Mouse (Mus musculus) liver, embryonic 11.5 days (tissue): ENCODE measurements around the gene Rngtt. TPM values are rescaled to one million over a fixed set of nuclear protein-coding genes. Genes with fewer than 3 reads are reported as not detected.
"Not testable (repeated sequence)": the region's sequence is repeated elsewhere in the genome, so short reads cannot be mapped to it uniquely, and the experiment has no call there.

Experiments used
- ATAC-seq: fragments of 200-750 bp; cut with Nextera tagmentation; replicated peaks from 2 replicates; pipeline ENCODE4 v1.8.0; 2017; ENCODE audit warnings: moderate number of reproducible peaks, mild to moderate bottlenecking, moderate TSS enrichment, moderate library complexity; ENCODE audit not compliant: low FRiP score
- DNase-seq: peaks from one replicate; pipeline ENCODE4 v3.0.0-alpha.2; 2017; ENCODE audit warnings: low spot score
- H3K27ac ChIP-seq: fragments of 300-500 bp; sonication (generic); 2 replicates; pipeline ENCODE4 v1.5.1; 2014; ENCODE audit warnings: mild to moderate bottlenecking, low read depth, low read length, control low read depth
- H3K27me3 ChIP-seq: fragments of 300-500 bp; sonication (generic); replicated peaks from 2 replicates; pipeline ENCODE4 v1.6.1; 2014; ENCODE audit warnings: low read length, mixed read lengths; ENCODE audit not compliant: control insufficient read depth, insufficient read depth
- H3K36me3 ChIP-seq: fragments of 300-500 bp; sonication (generic); 2 replicates; pipeline ENCODE4 v1.6.1; 2014; ENCODE audit warnings: mild to moderate bottlenecking, low read length, moderate library complexity, mixed read lengths; ENCODE audit not compliant: control insufficient read depth, insufficient read depth
- H3K4me1 ChIP-seq: fragments of 300-500 bp; sonication (generic); replicated peaks from 2 replicates; pipeline ENCODE4 v1.6.1; 2014; ENCODE audit warnings: low read length, mixed read lengths; ENCODE audit not compliant: control insufficient read depth, insufficient read depth
- H3K4me2 ChIP-seq: fragments of 300-500 bp; sonication (generic); 2 replicates; pipeline ENCODE4 v1.6.1; 2014; ENCODE audit warnings: mild to moderate bottlenecking, control low read depth, moderate library complexity
- H3K4me3 ChIP-seq: fragments of 300-500 bp; sonication (generic); 2 replicates; pipeline ENCODE4 v1.5.1; 2014; ENCODE audit warnings: low read depth, low read length, control low read depth
- H3K9ac ChIP-seq: fragments of 300-500 bp; sonication (generic); 2 replicates; pipeline ENCODE4 v1.6.1; 2014; ENCODE audit warnings: low read depth, low read length, control low read depth
- H3K9me3 ChIP-seq: fragments of 300-500 bp; sonication (generic); 2 replicates; pipeline ENCODE4 v1.6.1; 2016; ENCODE audit warnings: low read length, inconsistent platforms, mixed read lengths; ENCODE audit not compliant: control insufficient read depth
- WGBS: fragments of 180-500 bp; shearing (Covaris S2); extraction: QIAGEN DNeasy Blood & Tissue Kit; methylation state at CpG from one replicate; pipeline ENCODE4 v1.1.7; 2014; 5-methylcytosine and 5-hydroxymethylcytosine counted together
- polyA plus RNA-seq: library from polyadenylated mRNA; unstranded; fragments of >200 nt; fragmentation: Nextera tagmentation; extraction: Ambion mirVana; gene quantifications from 2 replicates; pipeline ENCODE4 v1.2.1, GENCODE M21; 2014

Gene Rngtt
- polyA plus RNA-seq, 1 experiment from 2014 or later = 32.6 TPM

- H3K9me3 ChIP-seq, H3K4me3 ChIP-seq, ATAC-seq, H3K4me1 ChIP-seq, H3K27me3 ChIP-seq, H3K27ac ChIP-seq, H3K9ac ChIP-seq, DNase-seq, H3K4me2 ChIP-seq, H3K36me3 ChIP-seq: not testable (repeated sequence)
- WGBS = 87% methylated on average over 6 of the region's 6 CpGs
Observed at GRCm38 (mm10) chr4:33300891-33301665, 9.0 kb upstream of the Rngtt start.

- DNase-seq = no peak
- ATAC-seq = no peak
- Histone ChIP-seq H3K27me3 (no peaks in the 10 kb centered on the region), H3K36me3 (no peaks in the 10 kb centered on the region), H3K9ac (no peak overlapping the region), H3K9me3 (no peaks in the 10 kb centered on the region), H3K4me2 (no peak overlapping the region), H3K4me3 (no peak overlapping the region), H3K27ac (no peak overlapping the region), H3K4me1 (no peaks in the 10 kb centered on the region)
- WGBS = 100% methylated on average over 1 of the region's 1 CpGs
Observed at GRCm38 (mm10) chr4:33303057-33303456, 7.1 kb upstream of the Rngtt start.

GRCm38 (mm10) chr4:33307146-33307545 lies 3.0 kb upstream of the Rngtt start:
- 72% methylated on average over 4 of the region's 4 CpGs for WGBS
- ATAC-seq = no peak

GRCm38 (mm10) chr4:33310840-33311437 lies 828 bp downstream of the Rngtt start:
- ATAC-seq = no peak
- no peaks in the 10 kb centered on the region for H3K9me3 ChIP-seq
- WGBS = 10% methylated on average over 12 of the region's 12 CpGs

More at GRCm38 (mm10) chr4:33307146-33307545, 3.0 kb upstream of the Rngtt start:
- no peaks in the 10 kb centered on the region for H3K9me3 ChIP-seq
- H3K4me2 ChIP-seq = no peak overlapping the region
- H3K9ac ChIP-seq = no peak overlapping the region
- 0 out of 2 replicates have a peak, but pooled peaks cover 2% of the 10 kb centered on the region for H3K4me1 ChIP-seq
- no peaks in the 10 kb centered on the region for H3K27me3 ChIP-seq
- no peak overlapping the region for H3K27ac ChIP-seq
- DNase-seq = no peak
- H3K4me3 ChIP-seq = no peak overlapping the region
- H3K36me3 ChIP-seq = no peaks in the 10 kb centered on the region

GRCm38 (mm10) chr4:33314150-33314549 lies 4.0 kb downstream of the Rngtt start:
- H3K4me3 ChIP-seq, H3K4me1 ChIP-seq, H3K27me3 ChIP-seq, H3K36me3 ChIP-seq, H3K27ac ChIP-seq, ATAC-seq, H3K9me3 ChIP-seq, DNase-seq, H3K9ac ChIP-seq, H3K4me2 ChIP-seq: not testable (repeated sequence)
- 95% methylated on average over 6 of the region's 8 CpGs for WGBS

More at GRCm38 (mm10) chr4:33310840-33311437, 828 bp downstream of the Rngtt start:
- Histone ChIP-seq H3K27ac (no peak overlapping the region), H3K36me3 (no peaks in the 10 kb centered on the region), H3K4me2 (peak overlapping the region; percentile 78), H3K4me3 (peak overlapping the region; percentile 79), H3K27me3 (no peaks in the 10 kb centered on the region), H3K4me1 (0 out of 2 replicates have a peak, but pooled peaks cover 2% of the 10 kb centered on the region), H3K9ac (peak overlapping the region; percentile 76)
- peak; percentile 38 for DNase-seq

- WGBS = 74% methylated on average over 5 of the region's 5 CpGs
- Histone ChIP-seq H3K9ac (no peak overlapping the region), H3K4me1 (0 out of 2 replicates have a peak, but pooled peaks cover 2% of the 10 kb centered on the region), H3K27ac (no peak overlapping the region), H3K9me3 (no peaks in the 10 kb centered on the region), H3K4me2 (no peak overlapping the region), H3K36me3 (0 out of 2 replicates have a peak, but pooled peaks cover 2% of the 10 kb centered on the region), H3K4me3 (no peak overlapping the region), H3K27me3 (no peaks in the 10 kb centered on the region)
- ATAC-seq (no peak), DNase-seq (no peak)
Observed at GRCm38 (mm10) chr4:33315840-33316239, 5.7 kb downstream of the Rngtt start.

GRCm38 (mm10) chr4:33331147-33331546 lies 21.0 kb downstream of the Rngtt start:
- Histone ChIP-seq H3K27ac (no peak overlapping the region), H3K4me1 (no peaks in the 10 kb centered on the region), H3K9me3 (no peaks in the 10 kb centered on the region), H3K27me3 (no peaks in the 10 kb centered on the region), H3K4me2 (no peak overlapping the region), H3K9ac (no peak overlapping the region), H3K4me3 (no peak overlapping the region), H3K36me3 (peaks cover 15% of the 10 kb centered on the region)
- no peak for DNase-seq
- WGBS = 69% methylated on average over 4 of the region's 4 CpGs
- no peak for ATAC-seq

GRCm38 (mm10) chr4:33332956-33333455 lies 22.9 kb downstream of the Rngtt start:
- Histone ChIP-seq H3K9me3 (no peaks in the 10 kb centered on the region), H3K36me3 (peaks cover 18% of the 10 kb centered on the region), H3K4me3 (no peak overlapping the region), H3K27me3 (no peaks in the 10 kb centered on the region), H3K4me2 (no peak overlapping the region), H3K9ac (no peak overlapping the region), H3K27ac (no peak overlapping the region), H3K4me1 (peaks cover under 1% of the 10 kb centered on the region; the same call in 1 of the 2 replicates)
- WGBS = 90% methylated on average over 1 of the region's 1 CpGs
- ATAC-seq = no peak
- DNase-seq = no peak
